Mouse (Mus musculus) bone marrow, adult 2 months (tissue): ENCODE data around the gene Syne4.

Experiments
- CTCF ChIP-seq: fragments of 200-500 bp; IDR thresholded peaks from 2 replicates; pipeline ENCODE4 v1.5.1; 2011; ENCODE audit warnings: low read length, control low read depth; ENCODE audit not compliant: control insufficient read depth, insufficient read depth
- POLR2A ChIP-seq: fragments of 200-500 bp; IDR thresholded peaks from 2 replicates; pipeline ENCODE4 v1.6.1; 2011; ENCODE audit warnings: low read depth, mild to moderate bottlenecking, control low read depth, low read length, borderline replicate concordance; ENCODE audit not compliant: control insufficient read depth

DNA sequence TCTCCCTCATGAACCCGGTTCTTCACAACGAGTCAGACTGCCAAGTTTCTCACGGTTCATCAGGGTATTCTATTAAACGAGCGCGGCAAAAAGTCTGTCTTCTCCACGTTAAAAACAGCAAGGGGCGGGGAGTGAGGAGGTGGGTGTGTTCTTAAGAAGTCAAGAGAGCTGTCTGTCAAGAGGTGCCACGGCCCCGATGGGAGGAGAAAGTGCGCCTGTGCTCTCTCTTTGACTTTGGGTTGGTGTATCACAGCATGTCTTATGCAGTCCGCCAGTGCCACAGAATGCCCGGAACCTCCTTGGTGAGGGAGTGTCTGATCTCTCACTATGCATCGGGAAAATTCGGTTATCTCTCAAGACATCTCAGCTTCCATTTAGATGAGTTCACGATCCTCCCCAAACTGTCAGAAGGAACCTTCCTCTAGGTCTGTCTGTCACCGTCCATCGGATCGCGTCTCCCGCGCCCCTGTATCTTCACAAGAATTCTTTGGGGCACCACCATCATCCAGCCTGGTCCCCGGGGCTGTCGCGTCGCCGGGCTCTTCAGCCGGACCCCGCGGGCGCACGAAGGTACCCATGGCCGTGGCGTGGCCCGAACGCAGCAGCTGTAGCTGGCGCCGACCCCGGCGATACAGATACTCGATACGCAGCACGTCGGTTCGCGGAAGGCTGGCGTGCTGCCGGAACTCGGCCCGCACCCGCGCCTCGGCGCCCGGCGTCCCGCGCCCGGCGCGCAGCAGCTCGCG is 7.1 kb downstream of the Syne4 start, which contains the start of gene E130208F15Rik:
- no peak for TF ChIP-seq CTCF
- TF ChIP-seq POLR2A, result no peak
